Mouse (Mus musculus) olfactory bulb, adult 2 months (tissue): ENCODE measurements at regions not wholly inside any gene's neighbourhood (a gene's known extent, or its start where the extent isn't known, plus 50 kb on each side); places are given as distances from the start of the nearest gene placed in this dataset.

ENCODE experiments used
- CTCF ChIP-seq: fragments of 200-500 bp; IDR thresholded peaks from 2 replicates; pipeline ENCODE4 v1.5.1; 2012; ENCODE audit warnings: low read depth, mild to moderate bottlenecking, low read length, moderate library complexity; ENCODE audit not compliant: insufficient read depth
- POLR2A ChIP-seq: fragments of 200-500 bp; IDR thresholded peaks from 2 replicates; pipeline ENCODE4 v1.6.1; 2012; ENCODE audit warnings: mild to moderate bottlenecking, low read depth, low read length, moderate library complexity; ENCODE audit not compliant: insufficient read depth

DNA sequence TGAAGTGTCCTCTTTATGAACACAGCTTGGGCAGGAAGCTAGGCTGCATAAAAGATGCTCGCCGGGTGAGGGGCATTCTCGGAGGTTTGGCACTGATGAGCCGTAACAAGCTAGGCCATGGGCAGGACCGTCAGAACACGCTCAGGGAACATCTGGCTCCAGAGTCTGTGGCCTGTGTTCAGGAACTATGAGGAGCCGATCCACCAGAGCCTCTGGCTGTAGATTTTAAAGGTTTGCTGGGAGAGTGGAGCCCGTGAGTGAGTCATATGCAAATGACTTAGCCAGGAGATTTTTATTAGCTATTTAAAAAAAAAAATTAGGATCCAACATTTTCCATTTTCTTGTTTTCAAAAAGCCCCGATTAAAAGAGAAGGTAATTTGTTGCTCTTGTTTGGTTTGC lies 126.4 kb downstream of the Katnal1 start:
- TF ChIP-seq POLR2A (no peak), CTCF (no peak)
